Mouse (Mus musculus): ENCODE results near the gene Vmn2r8. TPM values are rescaled to one million over a fixed set of nuclear protein-coding genes. Genes with fewer than 3 reads are reported as not detected.

Vmn2r8 gene
- polyA plus RNA-seq, 1 experiment from 2014 or later = not detected

Other genes starting within 250 kb of the Vmn2r8 start
- 40.8 and 45.7 TPM in 2 replicates for gene Gak, start 179.1 kb downstream of the Vmn2r8 start, polyA plus RNA-seq (2014; fragmentation: Nextera tagmentation; extraction: Ambion mirVana)
- 20.4 and 22.3 TPM in 2 replicates for gene Tmem175, start 179.1 kb downstream of the Vmn2r8 start, polyA plus RNA-seq (2014; fragmentation: Nextera tagmentation; extraction: Ambion mirVana)
- gene Idua, start 148.5 kb downstream of the Vmn2r8 start, polyA plus RNA-seq (2014; fragmentation: Nextera tagmentation; extraction: Ambion mirVana) = 8.7 and 9.4 TPM in 2 replicates
- gene Dgkq, start 139.2 kb downstream of the Vmn2r8 start, polyA plus RNA-seq (2014; fragmentation: Nextera tagmentation; extraction: Ambion mirVana) = 8.2 and 9.5 TPM in 2 replicates
- gene Slc26a1, start 133.3 kb downstream of the Vmn2r8 start, polyA plus RNA-seq (2014; fragmentation: Nextera tagmentation; extraction: Ambion mirVana) = 0.48 and 0.91 TPM in 2 replicates
- 11.9 and 13.6 TPM in 2 replicates for gene Fgfrl1, start 116.5 kb downstream of the Vmn2r8 start, polyA plus RNA-seq (2014; fragmentation: Nextera tagmentation; extraction: Ambion mirVana)
- gene Rnf212, start 33.9 kb downstream of the Vmn2r8 start, polyA plus RNA-seq (2014; fragmentation: Nextera tagmentation; extraction: Ambion mirVana) = 1.1 and 1.4 TPM in 2 replicates
- not detected in 2 replicates for gene Tmed11, start 13.5 kb downstream of the Vmn2r8 start, polyA plus RNA-seq (2014; fragmentation: Nextera tagmentation; extraction: Ambion mirVana)
- not detected in 2 replicates for gene Vmn2r9, start 43.8 kb upstream of the Vmn2r8 start, polyA plus RNA-seq (2014; fragmentation: Nextera tagmentation; extraction: Ambion mirVana)
- not detected in 2 replicates for gene Vmn2r10, start 197.7 kb upstream of the Vmn2r8 start, polyA plus RNA-seq (2014; fragmentation: Nextera tagmentation; extraction: Ambion mirVana)